Mouse (Mus musculus) T-helper 1 cell (primary cell): ENCODE measurements around the gene Map4.

Experiments used
- in situ Hi-C: fragments of 300-600 bp; cut with MboI, MseI; formaldehyde crosslinking; loops from one replicate; pipeline ENCODE4 v1.15.1; 2025; ENCODE audit warnings: high pct_unique_total_duplicates

Map4 gene

DNA sequence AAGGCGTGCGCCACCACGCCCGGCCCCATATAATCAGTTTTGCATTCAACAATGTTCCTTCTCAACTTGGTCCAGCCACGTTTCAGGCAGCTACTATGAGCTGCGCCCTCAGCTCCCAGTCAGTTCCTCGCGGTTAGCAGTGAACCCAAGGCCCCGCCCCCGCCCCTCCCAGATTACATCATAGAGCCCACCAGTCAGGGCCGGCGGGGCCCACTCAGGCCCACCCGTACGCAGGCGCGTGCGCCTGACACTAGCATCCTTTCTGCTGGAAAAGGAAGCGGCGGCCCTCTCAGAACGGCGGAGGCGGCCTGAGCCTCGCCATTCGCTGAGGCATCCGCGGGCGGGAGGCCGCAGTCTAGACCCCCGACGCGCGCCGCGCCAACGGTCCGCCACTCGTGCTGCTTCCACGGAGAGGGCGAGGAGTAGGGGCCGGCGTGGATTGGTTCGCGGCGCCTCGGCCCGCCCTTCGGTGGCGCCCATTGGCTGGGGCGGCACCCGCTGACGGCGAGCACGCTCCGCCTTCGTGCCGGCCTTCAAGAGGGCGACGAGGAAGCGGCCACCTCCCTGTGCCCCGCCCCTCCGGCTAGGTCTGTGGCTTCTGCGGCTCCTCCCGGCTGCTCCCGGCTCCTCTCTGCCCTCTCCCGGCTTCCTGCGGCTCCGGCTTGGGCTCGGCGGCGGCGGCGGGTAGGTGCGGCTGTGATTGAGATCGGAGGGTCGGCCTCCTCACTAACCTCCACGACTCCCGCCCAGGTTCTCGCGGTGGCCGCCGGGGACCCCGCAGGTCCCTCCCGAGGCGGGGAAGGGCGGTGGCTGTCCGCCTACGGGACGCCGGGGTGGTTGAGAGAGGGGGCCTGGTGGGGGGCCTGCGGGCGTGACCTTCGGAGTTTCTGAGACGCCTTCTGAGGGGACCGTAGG is at the start of gene Map4:
Map4 (plus strand) TSS at position 204 of the 915 bp plus-strand sequence.
- in situ Hi-C loops: no loop called here

DNA sequence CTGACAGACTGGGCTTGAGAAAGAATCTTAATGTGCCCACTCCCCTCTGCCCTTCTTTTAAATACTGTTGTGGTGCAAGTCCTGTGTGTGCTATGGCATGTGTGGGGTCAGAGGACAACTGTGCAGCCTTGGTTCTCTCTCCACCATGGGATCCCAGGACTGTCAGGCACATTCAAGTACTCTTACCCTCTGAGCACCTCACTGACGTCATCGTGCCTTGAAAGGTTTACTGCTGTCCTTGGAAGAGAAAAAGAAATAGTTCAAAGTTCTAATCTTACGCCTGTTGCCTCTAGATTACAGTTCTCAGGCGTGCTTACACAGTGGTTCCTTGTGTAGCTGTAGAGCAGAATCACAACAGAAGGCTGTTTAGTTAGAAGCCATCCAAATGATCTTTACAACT is 45.0 kb upstream of the Map4 start:
- in situ Hi-C loops: no loop called here

DNA sequence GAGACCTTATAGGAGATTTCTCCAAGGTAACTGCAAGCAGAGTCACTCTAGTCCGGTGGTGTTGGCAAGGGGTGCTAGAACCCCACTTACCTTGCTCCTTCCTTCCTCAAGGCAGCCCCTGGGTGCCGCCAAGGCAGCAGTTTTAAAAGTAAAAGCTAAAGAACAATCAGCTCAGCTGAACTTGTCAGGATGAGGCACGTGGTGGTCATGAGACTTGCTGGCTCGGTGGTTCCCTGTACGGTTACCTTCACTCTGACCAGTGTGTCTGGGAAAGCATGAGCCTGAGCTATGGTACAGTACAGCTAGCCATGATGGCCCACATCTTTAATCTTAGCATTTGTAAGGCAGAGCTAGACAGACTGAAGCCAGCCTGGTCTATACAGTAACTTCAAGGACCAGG is 43.9 kb upstream of the Map4 start:
- in situ Hi-C loops: no loop called here

DNA sequence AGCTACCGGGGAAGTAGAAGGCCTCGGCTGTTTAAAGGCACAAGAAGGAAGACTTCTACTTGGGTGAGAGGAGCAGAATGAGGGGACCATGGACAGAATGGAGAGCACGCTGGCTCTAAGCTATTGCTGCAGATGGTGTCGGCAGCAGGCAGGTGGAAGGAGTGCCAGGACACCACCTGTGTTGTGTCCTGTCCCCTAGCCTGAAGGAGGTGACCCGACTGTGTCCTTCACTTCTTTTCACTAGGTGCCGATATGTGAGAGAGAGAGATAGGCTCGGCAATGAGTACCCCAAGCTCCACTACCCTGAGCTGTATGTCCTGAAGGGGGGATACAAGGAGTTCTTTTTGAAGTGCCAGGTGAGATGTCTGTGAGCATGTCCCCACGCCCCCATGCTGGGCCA is 39.8 kb upstream of the Map4 start:
- in situ Hi-C loops: loop anchor here (10.0 kb wide), 1 partner anchor 283 kb away; no protein-coding TSS in a partner anchor

DNA sequence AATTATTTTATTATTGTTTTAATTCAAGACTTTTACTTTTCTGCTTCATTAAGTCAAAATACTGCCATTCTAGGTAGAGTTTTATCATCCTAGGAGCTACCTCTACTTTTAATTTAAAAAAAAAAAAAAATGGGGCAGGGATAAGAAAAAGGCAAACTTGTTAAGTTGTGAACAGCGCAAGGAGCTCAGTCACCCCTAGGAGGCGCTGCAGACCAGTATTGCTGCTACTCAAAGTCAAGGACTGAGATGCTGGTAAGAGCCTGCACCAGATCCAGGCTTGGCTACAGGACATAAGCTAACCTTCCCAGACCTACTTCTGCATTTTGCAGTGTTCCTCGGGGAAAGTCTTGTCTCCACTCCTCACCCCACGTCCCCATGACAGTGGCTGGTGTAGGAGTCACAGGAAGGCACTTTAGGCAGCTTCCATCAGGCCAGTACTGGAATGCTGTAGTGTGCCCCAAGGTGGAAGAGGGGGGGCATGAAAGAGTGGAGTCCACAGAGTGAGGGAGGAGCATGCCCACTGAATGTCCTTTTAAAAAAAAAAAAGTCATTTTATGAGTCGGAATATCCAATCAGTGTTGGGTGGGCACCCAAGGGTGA is 38.5 kb upstream of the Map4 start:
- in situ Hi-C loops: loop anchor here (10.0 kb wide), 1 partner anchor 282 kb away; no protein-coding TSS in a partner anchor

DNA sequence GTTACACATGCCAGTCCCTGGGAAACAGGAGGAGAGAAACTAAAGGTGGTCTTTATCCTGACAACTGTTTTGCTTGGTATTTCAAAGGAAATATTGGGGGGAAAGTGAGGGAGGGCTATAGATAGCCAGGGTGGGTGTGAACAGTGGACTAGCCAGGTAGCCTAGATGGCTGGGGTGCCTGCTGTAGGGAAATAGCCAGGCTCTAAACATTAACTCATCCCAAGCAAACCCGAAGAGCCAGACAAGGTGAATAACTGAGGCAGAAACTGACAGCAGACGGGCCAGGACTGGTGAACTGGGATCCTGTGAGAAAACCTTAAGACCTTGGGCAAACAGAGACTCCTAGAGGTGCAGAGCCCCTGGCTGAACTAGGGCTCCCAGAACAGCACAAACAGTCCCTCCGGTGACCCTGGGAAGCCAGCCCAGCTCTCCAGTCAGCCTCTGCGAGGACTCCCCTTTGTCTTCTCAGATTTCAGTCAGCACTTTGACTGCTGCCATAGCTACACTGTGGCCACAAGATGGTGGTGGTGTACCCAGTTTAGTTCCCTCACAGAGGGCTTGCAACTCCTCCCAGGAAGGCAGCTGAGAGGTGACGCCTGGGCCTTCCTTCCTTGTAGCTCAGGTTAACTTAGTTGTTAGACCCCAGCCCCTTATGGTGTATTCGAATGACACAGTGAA is 36.7 kb upstream of the Map4 start:
- in situ Hi-C loops: loop anchor here (5.0 to 10.0 kb wide), 2 partner anchors 48 to 280 kb away; no protein-coding TSS in a partner anchor

DNA sequence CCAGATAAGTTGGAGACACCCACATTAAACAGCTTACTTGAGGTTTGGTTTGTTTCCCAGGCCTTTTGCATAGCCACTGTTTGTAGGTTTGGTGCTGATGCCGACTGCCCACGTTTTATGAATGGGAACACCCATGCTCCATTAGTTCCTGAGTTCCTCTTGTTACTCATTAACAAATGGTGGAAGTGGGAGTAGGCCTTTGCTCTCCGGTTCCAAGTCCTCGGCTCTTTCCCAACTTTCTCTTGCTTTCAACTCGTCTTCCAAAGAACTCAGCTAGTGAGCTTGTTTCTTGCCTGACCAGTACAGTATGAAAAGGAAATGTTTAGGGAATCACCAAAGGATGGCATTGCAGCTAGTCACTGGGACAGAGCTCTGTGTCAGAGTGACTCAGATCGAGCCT is 35.7 kb upstream of the Map4 start:
- in situ Hi-C loops: loop anchor here (5.0 to 10.0 kb wide), 2 partner anchors 47 to 279 kb away; no protein-coding TSS in a partner anchor

DNA sequence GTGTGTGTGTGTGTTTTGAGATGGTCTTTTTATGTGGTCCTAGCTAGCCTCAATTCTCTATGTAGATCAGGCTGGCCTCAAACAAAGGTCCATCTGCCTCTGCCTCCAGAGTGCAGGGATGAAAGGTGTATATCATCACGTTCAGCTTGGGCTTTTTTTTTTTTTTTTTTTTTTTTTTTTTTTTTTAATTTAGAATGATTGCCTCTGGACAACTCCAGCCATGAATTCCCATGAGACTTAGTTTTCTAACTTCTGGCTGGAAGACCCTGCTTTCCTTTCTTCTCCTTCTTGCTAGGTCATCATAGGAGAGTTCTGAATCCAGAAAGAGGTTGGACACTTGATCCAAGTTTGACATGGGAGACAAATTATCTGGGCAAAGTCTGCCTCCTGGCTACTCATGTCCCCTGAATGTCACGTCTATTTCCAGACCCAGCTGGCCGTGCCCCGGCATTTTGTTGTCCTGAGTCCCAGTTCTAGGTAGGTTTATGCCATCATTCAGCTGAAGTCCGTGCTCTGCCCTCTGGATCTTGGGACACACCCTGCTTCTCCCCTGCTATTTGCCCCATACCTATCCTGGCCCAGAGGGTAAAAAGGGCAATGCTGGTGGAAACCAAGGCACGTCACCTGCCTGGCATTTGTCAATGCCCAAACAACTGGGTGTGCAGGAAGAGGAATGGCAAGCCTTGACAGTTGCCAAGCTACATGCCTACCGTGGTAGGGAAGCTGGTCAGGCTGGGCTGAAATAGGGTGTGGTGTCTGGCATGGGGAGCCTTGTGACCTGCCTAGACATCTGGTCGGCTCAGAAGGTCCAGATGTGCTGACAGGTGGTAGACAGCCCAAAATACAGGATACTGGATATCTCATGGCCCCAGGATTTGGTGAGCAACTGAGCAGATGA is 34.8 kb upstream of the Map4 start:
- in situ Hi-C loops: loop anchor here (5.0 to 10.0 kb wide), 2 partner anchors 46 to 278 kb away; no protein-coding TSS in a partner anchor

DNA sequence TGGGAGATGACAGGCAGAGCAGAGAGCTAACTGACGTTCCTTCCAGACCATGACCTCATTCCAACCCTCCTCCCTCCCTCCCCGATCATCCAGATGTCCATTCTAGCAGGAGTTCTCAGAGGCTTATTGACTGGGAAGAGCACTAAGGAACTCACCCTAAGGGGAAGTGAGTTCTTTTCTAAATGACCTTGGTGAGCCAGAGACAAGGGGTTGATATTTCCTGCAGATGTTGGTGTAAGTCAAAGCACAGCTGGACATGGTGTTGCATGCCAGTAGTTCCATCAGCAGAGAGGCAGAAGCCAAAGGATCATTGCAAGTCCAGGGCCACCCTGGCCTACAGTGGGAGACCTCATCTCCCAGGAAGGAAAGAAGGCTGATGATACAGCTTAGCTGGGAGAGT is 33.2 kb upstream of the Map4 start:
- in situ Hi-C loops: loop anchor here (5.0 to 10.0 kb wide), 2 partner anchors 44 to 277 kb away; no protein-coding TSS in a partner anchor

DNA sequence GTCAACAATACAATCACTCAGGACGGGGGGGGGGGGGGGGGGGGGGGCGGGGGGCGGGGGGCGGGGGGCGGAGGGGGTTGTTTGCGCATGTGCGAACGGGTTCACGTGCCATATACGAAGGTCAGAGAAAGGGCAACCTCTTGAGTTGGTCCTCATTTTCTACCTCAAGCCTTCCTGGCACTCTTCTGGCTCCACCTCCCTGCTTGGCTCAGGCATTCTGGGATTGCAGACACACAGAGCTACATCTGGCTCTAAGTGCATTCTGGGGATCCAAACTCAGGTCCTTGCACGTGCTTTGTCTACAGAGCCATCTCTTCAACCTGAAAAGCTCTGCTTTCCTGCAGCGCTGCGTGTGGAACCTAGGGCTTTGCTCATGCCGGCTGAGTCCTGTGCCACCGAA is 31.9 kb upstream of the Map4 start:
- in situ Hi-C loops: loop anchor here (5.0 to 10.0 kb wide), 2 partner anchors 43 to 275 kb away; no protein-coding TSS in a partner anchor

DNA sequence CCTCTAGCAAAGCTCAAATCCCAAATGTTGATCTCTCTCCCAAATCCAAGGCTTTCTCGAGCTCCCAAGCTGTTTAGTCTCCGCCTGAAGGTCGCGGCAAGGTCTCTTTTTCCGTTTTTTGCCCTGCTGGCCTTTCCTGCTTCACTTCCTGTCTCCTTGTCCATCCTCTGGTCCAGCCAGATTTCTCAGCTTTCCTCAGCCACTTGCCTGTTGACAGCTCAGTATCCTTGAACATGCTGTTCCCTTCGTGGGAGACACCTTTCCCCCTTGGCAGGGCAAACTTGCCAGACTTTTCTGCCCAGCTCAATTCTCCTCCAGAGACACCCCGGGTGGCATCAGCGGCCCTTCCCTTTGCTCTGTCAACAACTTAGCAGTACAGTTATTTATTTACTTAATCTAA is 31.5 kb upstream of the Map4 start:
- in situ Hi-C loops: loop anchor here (5.0 to 10.0 kb wide), 2 partner anchors 43 to 275 kb away; no protein-coding TSS in a partner anchor

DNA sequence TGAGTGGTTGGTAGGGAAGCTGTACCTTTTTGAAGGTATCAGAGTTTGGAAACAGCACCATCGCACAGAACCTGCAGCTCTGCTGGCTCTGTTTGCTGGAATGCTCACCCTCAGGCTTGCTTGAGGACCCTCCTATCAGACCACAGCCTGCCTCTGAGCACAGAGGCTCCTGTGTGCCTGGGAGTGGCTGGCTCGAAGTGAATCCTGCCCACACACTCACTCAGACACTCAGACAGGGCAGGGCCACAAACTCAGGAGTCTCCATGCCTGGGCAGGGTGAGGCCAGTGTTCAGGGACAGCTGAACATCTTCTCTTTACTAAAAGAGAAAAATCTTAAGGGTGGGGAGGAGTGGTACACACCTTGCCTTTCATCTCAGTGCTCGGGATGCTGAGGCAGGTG is 30.7 kb upstream of the Map4 start:
- in situ Hi-C loops: no loop called here

DNA sequence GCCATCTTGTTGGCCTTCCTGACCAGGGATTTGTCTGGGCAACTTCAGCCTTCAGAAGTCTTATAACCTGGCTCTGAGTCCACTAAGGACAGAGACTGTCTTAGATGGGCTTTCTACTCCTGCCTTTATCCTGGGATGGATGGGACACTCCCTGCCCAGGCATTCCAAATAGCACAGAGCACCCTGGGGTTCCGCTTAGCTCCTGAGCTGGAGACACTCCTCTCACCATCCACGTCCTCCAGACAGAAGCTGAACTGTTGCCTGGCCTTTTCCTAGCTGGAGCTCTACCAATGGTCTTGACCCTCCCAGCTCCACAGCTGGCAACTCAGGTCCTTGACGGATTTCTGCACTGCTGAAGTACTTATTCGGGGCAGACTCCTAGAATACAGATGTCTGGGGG is 29.0 kb upstream of the Map4 start:
- in situ Hi-C loops: no loop called here

DNA sequence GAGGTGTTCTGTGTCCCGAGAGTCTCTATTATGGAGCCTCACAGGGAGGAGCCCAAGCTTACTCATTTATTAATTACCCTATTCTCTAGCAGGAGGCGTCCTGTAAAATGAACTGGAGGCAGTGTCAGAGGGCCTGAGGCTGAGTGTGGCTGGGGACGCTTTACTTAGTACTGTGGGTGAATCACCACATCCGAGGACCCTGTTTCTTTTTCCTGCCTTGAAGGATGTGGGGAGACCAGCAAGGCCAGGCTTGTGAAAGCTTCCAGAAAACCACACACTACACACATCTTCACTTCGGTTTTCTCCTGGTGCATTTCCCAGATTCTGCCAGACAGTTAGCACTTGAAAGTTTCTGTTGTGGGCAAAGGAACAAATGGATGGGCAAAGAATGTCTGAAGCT is 28.5 kb upstream of the Map4 start:
- in situ Hi-C loops: no loop called here

DNA sequence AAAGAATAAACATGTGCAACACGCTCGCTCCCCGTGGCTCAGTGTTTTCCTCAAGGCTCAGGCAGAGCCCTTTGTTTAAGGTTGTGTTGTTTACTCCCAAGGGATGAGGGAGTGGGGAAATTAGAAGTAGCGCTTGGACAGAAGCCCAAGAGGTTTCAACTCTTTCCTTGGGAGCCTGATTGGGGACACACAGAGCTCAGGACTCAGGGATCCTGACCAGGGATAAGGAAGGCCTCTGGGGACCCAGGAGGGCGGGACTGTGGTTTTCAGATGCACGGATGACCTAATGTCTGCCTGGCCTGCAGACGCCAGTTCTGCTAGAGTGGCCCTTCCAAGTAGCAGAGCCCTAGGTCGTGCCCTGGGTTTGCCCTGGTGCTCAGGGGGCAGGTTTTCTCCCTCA is 24.0 kb upstream of the Map4 start:
- in situ Hi-C loops: loop anchor here (5.0 kb wide), 1 partner anchor 165 kb away; no protein-coding TSS in a partner anchor

DNA sequence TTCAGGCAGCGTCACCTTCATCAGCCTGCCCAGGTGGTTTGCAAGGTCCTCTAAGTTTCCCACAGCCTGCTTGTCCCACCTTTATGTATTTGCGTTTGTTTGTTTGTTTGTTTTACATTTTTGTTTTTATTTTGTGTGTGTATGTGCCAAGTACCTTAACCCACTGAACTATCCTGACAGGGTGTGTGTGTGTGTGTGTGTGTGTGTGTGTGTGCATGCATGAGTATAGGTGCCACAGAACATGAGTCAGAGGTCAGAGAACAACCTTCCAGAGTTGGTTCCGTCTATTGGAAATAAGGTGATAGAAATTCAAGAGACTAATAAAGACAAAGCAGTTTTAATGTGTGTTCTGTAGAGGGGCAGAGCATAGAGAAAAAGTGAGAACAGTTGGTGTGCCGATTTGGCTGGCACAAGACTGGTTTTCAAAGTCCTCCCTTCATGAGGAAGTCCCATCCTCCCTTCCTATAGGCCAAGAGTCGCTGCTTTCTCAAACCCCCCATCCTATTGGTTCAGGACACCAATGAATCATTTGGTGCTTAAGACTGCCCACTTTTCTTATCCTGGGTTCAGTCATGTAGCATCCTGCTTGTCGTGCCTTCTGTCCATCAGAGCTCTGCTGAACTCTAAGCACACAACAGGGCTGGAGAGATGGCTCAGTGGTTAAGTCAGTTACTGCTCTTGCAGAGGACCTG is 23.3 kb upstream of the Map4 start:
- in situ Hi-C loops: loop anchor here (5.0 kb wide), 1 partner anchor 164 kb away; no protein-coding TSS in a partner anchor

DNA sequence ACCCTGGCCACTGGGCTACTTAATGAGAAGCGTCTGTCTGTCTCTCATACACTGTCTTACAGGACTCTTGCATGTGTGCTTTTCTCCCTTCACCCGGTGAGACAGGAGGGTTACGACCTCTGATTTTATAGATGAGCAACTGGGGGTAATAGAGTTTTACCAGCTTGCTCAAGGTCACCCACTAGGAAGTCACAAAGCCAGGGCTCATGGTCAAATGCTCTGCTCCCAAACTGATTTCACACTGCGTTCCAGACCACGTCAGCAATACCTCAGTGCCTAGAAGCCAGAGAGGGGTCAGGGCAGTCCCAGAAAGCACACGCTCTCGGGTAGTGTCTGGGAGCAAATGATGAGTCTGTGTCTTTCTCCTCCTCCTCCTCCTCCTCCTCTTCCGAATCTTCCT is 22.2 kb upstream of the Map4 start:
- in situ Hi-C loops: loop anchor here (5.0 kb wide), 1 partner anchor 163 kb away; no protein-coding TSS in a partner anchor

DNA sequence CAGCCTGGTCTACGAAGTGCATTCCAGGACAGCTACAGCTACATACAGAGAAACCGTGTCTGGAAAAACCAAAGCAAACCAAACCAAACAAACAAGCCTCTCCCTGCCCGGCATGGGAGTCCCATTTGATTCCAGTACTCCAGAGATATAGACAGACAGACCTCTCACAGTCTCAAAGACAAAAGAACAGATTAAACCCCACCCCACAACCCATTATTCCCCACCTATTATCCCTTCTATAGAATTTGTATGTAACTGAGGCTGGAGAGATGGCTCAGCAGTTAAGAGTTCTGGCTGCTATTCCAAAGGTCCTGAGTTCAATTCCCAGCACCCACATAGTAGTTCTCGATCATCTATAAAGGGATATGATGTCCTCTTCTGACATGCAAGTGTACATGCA is 21.3 kb upstream of the Map4 start:
- in situ Hi-C loops: loop anchor here (5.0 kb wide), 1 partner anchor 162 kb away; no protein-coding TSS in a partner anchor

DNA sequence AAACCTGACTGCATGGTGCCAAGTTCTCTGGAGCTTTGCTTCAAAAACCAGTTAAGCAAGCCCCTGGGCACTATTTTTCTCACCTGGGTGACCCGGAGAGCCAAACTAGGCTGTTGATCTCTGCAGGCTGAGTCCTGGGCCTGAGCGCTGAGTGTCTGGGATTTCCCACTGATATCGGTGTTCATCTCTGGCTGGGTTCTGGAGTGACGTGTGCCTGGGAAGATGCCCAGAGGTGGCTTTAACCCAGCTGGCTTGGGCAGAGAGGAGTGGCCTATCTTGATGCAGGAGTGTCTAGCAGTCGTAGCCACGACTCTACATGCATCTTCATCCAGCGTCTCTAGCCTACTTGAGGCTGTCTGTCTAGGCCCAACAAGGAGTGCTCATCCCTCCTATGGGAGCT is 19.5 kb upstream of the Map4 start:
- in situ Hi-C loops: no loop called here
